Mouse (Mus musculus) regulatory T cell (primary cell): ENCODE measurements at regions not wholly inside any gene's neighbourhood (a gene's known extent, or its start where the extent isn't known, plus 50 kb on each side); places are given as distances from the start of the nearest gene placed in this dataset.

Experiments
- in situ Hi-C: fragments of 300-600 bp; cut with MboI, MseI; formaldehyde crosslinking; loops from one replicate; pipeline ENCODE4 v1.15.1; 2025; ENCODE audit warnings: high pct_unique_total_duplicates

GRCm38 (mm10) chr5:41563441-41563840 is 144.5 kb downstream of the Rab28 start:
- in situ Hi-C loops, result no loop called here

GRCm38 (mm10) chr5:41562299-41562698 is 145.7 kb downstream of the Rab28 start:
- in situ Hi-C loops, result no loop called here

GRCm38 (mm10) chr5:41556700-41557309 is 151.2 kb downstream of the Rab28 start:
- in situ Hi-C loops, result no loop called here

GRCm38 (mm10) chr5:41554312-41554711 is 153.6 kb downstream of the Rab28 start:
- in situ Hi-C loops, result no loop called here

GRCm38 (mm10) chr5:41550063-41550462 is 157.9 kb downstream of the Rab28 start:
- in situ Hi-C loops, result no loop called here

GRCm38 (mm10) chr5:41546909-41547308 is 161.0 kb downstream of the Rab28 start:
- in situ Hi-C loops, result no loop called here

- in situ Hi-C loops, result no loop called here
Measured at GRCm38 (mm10) chr5:41540789-41541188, 167.2 kb downstream of the Rab28 start.

- in situ Hi-C loops, result loop anchor here (10.0 kb wide), 1 partner anchor 70 kb away; no protein-coding TSS in a partner anchor
Measured at GRCm38 (mm10) chr5:41534598-41534997, 173.4 kb downstream of the Rab28 start.
